Mouse (Mus musculus) heart, postnatal 0 days (tissue): ENCODE results near the gene Fam8a1.

Source experiments
- CTCF ChIP-seq: IDR thresholded peaks from 2 replicates; pipeline ENCODE4 v1.5.1; 2016; ENCODE audit warnings: antibody characterized with exemption, control low read depth, low read depth
- EP300 ChIP-seq: IDR thresholded peaks from 2 replicates; pipeline ENCODE4 v1.6.1; 2016; ENCODE audit warnings: antibody characterized with exemption, low read depth

GRCm38 (mm10) chr13:46627841-46628240 is 41.5 kb upstream of the Fam8a1 start:
- TF ChIP-seq CTCF (no peak), EP300 (no peak)
